Mouse (Mus musculus) testis, adult 2 months (tissue): ENCODE data around the gene Defa25. TPM values are rescaled to one million over a fixed set of nuclear protein-coding genes. Genes with fewer than 3 reads are reported as not detected.
"Not testable (repeated sequence)": the region's sequence is repeated elsewhere in the genome, so short reads cannot be mapped to it uniquely, and the experiment has no call there.

ENCODE experiments used
- H3K27ac ChIP-seq: fragments of 200-500 bp; 2 replicates; pipeline ENCODE4 v1.5.1; 2012; ENCODE audit warnings: low read depth, low read length; ENCODE audit not compliant: control insufficient read depth, insufficient read depth
- H3K27me3 ChIP-seq: fragments of 200-500 bp; 2 replicates; pipeline ENCODE4 v1.6.1; 2012; ENCODE audit warnings: mild to moderate bottlenecking, low read length, moderate library complexity; ENCODE audit not compliant: control insufficient read depth, insufficient read depth
- H3K36me3 ChIP-seq: fragments of 200-500 bp; 2 replicates; pipeline ENCODE4 v1.6.1; 2012; ENCODE audit warnings: mild to moderate bottlenecking, low read length; ENCODE audit not compliant: control insufficient read depth, insufficient read depth
- H3K4me1 ChIP-seq: fragments of 200-500 bp; 2 replicates; pipeline ENCODE4 v1.6.1; 2012; ENCODE audit warnings: low read length; ENCODE audit not compliant: control insufficient read depth, insufficient read depth
- H3K4me3 ChIP-seq: fragments of 200-500 bp; 2 replicates; pipeline ENCODE4 v1.5.1; 2012; ENCODE audit warnings: low read depth, mild to moderate bottlenecking, low read length, moderate library complexity, mixed read lengths; ENCODE audit not compliant: control insufficient read depth
- CTCF ChIP-seq: fragments of 200-500 bp; IDR thresholded peaks from 2 replicates; pipeline ENCODE4 v1.5.1; 2012; ENCODE audit warnings: low read depth, mild to moderate bottlenecking, inconsistent platforms, low read length, moderate library complexity; ENCODE audit not compliant: control insufficient read depth, insufficient read depth, insufficient replicate concordance
- POLR2A ChIP-seq: fragments of 200-500 bp; IDR thresholded peaks from 2 replicates; pipeline ENCODE4 v1.6.1; 2012; ENCODE audit warnings: low read depth, mild to moderate bottlenecking, inconsistent platforms, low read length, moderate library complexity; ENCODE audit not compliant: control insufficient read depth
- polyA plus RNA-seq: library from polyadenylated mRNA; depleted of rRNA; stranded (reverse); fragments of >200 nt; gene quantifications from 2 replicates; pipeline ENCODE4 v1.2.3, GENCODE M21; 2012; rRNA removed

Gene Defa25
- not detected in 2 replicates for polyA plus RNA-seq

DNA sequence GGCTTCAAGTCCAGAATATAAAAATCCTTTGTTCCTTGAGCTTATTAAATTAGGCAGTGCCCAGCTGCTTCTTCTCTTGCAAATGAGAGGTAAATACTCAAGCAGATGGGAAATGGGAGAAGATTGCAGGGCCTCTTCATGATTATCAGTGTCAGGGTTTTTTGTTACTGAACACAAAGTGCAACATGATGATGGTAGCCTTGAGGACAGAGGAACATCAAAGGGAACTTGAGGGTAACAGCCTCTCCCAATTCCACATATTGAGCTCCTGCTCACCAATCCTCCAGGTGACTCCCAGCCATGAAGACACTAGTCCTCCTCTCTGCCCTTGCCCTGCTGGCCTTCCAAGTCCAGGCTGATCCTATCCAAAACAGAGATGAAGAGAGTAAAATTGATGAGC, at the start of gene Defa25:
Defa25 (plus strand) TSS at position 301 of the 400 bp plus-strand sequence.
- H3K36me3 ChIP-seq, H3K27me3 ChIP-seq, H3K4me1 ChIP-seq, H3K27ac ChIP-seq, H3K4me3 ChIP-seq: not testable (repeated sequence)

DNA sequence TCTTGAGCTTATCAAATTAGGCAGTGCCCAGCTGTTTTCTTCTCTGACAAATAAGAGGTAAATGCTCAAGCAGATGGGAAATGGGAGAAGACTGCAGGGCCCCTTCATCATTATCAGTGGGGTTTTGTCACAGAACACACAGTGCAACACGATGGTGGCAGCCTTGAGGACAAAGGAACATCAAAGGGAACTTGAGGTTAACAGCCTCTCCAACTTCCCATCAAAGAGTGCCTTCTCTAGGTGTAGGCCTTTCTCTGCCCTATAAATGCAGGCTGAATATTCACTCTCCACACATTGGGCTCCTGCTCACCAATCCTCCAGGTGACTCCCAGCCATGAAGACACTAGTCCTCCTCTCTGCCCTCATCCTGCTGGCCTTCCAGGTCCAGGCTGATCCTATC, 29.5 kb upstream of the Defa25 start, which contains the start of gene Defa23:
Defa23 (plus strand) TSS at position 301 of the 400 bp plus-strand sequence.
- H3K4me3 ChIP-seq, H3K36me3 ChIP-seq, H3K27me3 ChIP-seq, H3K4me1 ChIP-seq, H3K27ac ChIP-seq: not testable (repeated sequence)

DNA sequence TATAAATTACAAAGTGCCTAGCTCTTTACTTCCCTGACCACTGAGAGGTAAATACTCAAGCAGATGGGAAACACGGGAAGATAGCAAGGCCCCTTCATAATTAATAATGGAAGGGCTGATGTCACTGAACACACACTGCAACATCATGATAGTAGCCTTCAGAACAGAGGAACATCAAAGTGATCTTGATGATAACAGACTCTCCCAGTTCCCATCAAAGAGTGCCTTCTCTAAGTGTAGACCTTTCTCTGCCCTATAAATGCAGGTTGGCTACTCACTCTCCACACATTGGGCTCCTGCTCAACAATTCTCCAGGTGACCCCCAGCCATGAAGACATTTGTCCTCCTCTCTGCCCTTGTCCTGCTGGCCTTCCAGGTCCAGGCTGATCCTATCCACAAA, 19.5 kb upstream of the Defa25 start, which contains the start of gene Defa35:
Defa35 (plus strand) TSS at position 301 of the 400 bp plus-strand sequence.
- not testable (repeated sequence) for H3K36me3 ChIP-seq, H3K27ac ChIP-seq, H3K27me3 ChIP-seq, H3K4me1 ChIP-seq, H3K4me3 ChIP-seq

DNA sequence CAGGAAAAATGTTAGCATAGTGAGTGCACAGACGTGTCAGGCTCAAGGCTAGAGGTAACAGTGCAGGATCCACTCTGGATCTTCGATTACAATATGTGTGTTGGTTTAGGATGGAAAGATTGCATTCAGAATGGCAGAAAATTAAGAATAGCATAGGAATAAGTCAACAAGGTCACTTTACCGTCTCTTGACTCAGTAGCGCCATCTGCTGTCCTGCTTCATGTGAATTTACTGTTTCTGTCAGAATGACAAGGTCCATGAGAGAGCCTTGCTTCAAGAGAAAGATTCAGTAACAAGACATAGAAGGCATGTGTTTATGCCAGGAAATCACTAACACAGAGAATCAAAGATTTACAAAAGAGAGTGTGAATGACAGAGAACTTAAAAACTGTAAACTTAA, 8.9 kb downstream of the Defa25 start:
- Histone ChIP-seq H3K4me1 (no peaks in the 10 kb centered on the region), H3K36me3 (no peaks in the 10 kb centered on the region), H3K27me3 (no peaks in the 10 kb centered on the region), H3K4me3 (no peak overlapping the region), H3K27ac (no peak overlapping the region)
- TF ChIP-seq CTCF (peak; percentile 13; the same call in 1 of the 2 replicates), POLR2A (no peak)

DNA sequence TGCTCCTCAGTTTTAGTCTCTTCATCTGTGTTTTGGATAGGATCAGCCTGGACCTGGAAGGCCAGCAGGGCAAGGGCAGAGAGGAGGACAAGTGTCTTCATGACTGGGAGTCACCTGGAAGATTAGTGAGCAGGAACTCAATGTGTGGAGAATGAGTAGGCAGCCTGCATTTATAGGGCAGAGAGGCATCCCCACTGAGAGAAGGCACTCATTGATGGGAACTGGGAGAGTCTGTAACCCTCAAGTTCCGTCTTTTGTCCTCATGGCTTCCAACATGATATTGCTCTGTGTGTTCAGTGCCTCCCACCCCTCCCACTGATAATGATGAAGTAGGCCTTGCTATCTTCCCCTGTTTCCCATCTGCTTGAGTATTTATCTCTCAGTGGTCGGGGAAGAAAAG, 11.7 kb downstream of the Defa25 start, which contains the start of gene Gm14851:
Gm14851 (minus strand) TSS at position 101 of the 400 bp plus-strand sequence.
- not testable (repeated sequence) for H3K4me1 ChIP-seq, H3K27me3 ChIP-seq, H3K36me3 ChIP-seq, H3K4me3 ChIP-seq, H3K27ac ChIP-seq

DNA sequence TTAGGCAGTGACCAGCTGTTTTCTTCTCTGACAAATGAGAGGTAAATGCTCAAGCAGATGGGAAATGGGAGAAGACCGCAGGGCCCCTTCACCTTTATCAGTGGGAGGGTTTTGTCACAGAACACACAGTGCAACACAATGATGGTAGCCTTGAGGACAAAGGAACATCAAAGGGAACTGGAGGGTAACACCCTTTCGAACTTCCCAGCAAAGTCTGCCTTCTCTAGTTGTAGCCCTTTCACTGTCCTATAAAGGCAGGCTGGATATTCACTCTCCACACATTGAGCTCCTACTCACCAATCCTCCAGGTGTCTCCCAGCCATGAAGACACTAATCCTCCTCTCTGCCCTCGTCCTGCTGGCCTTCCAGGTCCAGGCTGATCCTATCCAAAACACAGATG, 50.1 kb downstream of the Defa25 start, which contains the start of gene Defa30:
Defa30 (plus strand) TSS at position 301 of the 400 bp plus-strand sequence.
- not testable (repeated sequence) for H3K4me3 ChIP-seq, H3K36me3 ChIP-seq, H3K27ac ChIP-seq, H3K4me1 ChIP-seq, H3K27me3 ChIP-seq

Other genes starting within 250 kb of the Defa25 start
- gene Defb33, start 191.8 kb upstream of the Defa25 start, polyA plus RNA-seq = 263 and 318 TPM in 2 replicates
- 0.32 TPM in 1 of 2 replicates, not detected in the other for gene Gm15056, start 181.8 kb upstream of the Defa25 start, polyA plus RNA-seq
- gene Gm6040, start 162.4 kb upstream of the Defa25 start, polyA plus RNA-seq = 0.64 TPM in 1 of 2 replicates, not detected in the other
- 14.3 TPM in 1 of 2 replicates, not detected in the other for gene AY761185, start 139.7 kb upstream of the Defa25 start, polyA plus RNA-seq
- 0.43 TPM in 1 of 2 replicates, not detected in the other for gene Defa21, start 58.9 kb upstream of the Defa25 start, polyA plus RNA-seq
- 0.40 and 0.47 TPM in 2 replicates for gene Defa23, start 29.4 kb upstream of the Defa25 start, polyA plus RNA-seq
- not detected in 2 replicates for gene Defa35, start 19.4 kb upstream of the Defa25 start, polyA plus RNA-seq
- not detected in 2 replicates for gene Gm14851, start 11.6 kb downstream of the Defa25 start, polyA plus RNA-seq
- gene Defa30, start 50.2 kb downstream of the Defa25 start, polyA plus RNA-seq = not detected in 2 replicates
- 0.85 TPM in 1 of 2 replicates, not detected in the other for gene Defa22, start 77.8 kb downstream of the Defa25 start, polyA plus RNA-seq
- not detected in 2 replicates for gene Defa31, start 107.2 kb downstream of the Defa25 start, polyA plus RNA-seq
- gene Gm15293, start 117.1 kb downstream of the Defa25 start, polyA plus RNA-seq = not detected in 2 replicates
- gene Gm15292, start 165.3 kb downstream of the Defa25 start, polyA plus RNA-seq = not detected in 2 replicates
- gene Defa27, start 231.1 kb downstream of the Defa25 start, polyA plus RNA-seq = not detected in 2 replicates
- 4.2 and 7.3 TPM in 2 replicates for gene Defa29, start 242.6 kb downstream of the Defa25 start, polyA plus RNA-seq